Mouse (Mus musculus) embryonic facial prominence, embryonic 11.5 days (tissue): Measurements from ENCODE around the gene Ccdc152. TPM values are rescaled to one million over a fixed set of nuclear protein-coding genes. Genes with fewer than 3 reads are reported as not detected.
A peak's percentile ranks its signal among the peaks of the same experiment; 100 is the strongest.

Experiments
- ATAC-seq: fragments of 200-750 bp; cut with Nextera tagmentation; replicated peaks from 2 replicates; pipeline ENCODE4 v1.8.0; 2017; ENCODE audit warnings: low read depth; ENCODE audit not compliant: insufficient number of reproducible peaks, low FRiP score, low TSS enrichment
- DNase-seq: peaks from one replicate; pipeline ENCODE4 v3.0.0-alpha.2; 2015; ENCODE audit warnings: low spot score
- H3K27ac ChIP-seq: fragments of 300-500 bp; sonication (generic); replicated peaks from 2 replicates; pipeline ENCODE4 v1.5.1; 2014; ENCODE audit warnings: mild to moderate bottlenecking, low read depth, low read length, control low read depth
- H3K27me3 ChIP-seq: fragments of 300-500 bp; sonication (generic); 2 replicates; pipeline ENCODE4 v1.6.1; 2014; ENCODE audit warnings: mild to moderate bottlenecking, low read length, moderate library complexity, mixed read lengths; ENCODE audit not compliant: control insufficient read depth, insufficient read depth
- H3K36me3 ChIP-seq: fragments of 300-500 bp; sonication (generic); replicated peaks from 2 replicates; pipeline ENCODE4 v1.6.1; 2014; ENCODE audit warnings: low read depth, mild to moderate bottlenecking, low read length, moderate library complexity, mixed read lengths; ENCODE audit not compliant: control insufficient read depth, insufficient read depth
- H3K4me1 ChIP-seq: fragments of 300-500 bp; sonication (generic); 2 replicates; pipeline ENCODE4 v1.6.1; 2014; ENCODE audit warnings: low read length, mixed read lengths; ENCODE audit not compliant: control insufficient read depth, insufficient read depth
- H3K4me2 ChIP-seq: fragments of 300-500 bp; sonication (generic); 2 replicates; pipeline ENCODE4 v1.6.1; 2014; ENCODE audit warnings: low read depth, mild to moderate bottlenecking, control low read depth, low read length, moderate library complexity
- H3K4me3 ChIP-seq: fragments of 300-500 bp; sonication (generic); 2 replicates; pipeline ENCODE4 v1.5.1; 2014; ENCODE audit warnings: low read depth, low read length, control low read depth
- H3K9ac ChIP-seq: fragments of 300-500 bp; sonication (generic); replicated peaks from 2 replicates; pipeline ENCODE4 v1.6.1; 2014; ENCODE audit warnings: mild to moderate bottlenecking, control low read depth, low read length
- H3K9me3 ChIP-seq: fragments of 300-500 bp; sonication (generic); replicated peaks from 2 replicates; pipeline ENCODE4 v1.6.1; 2016; ENCODE audit warnings: mild to moderate bottlenecking, low read length, inconsistent platforms, mixed read lengths; ENCODE audit not compliant: control insufficient read depth
- WGBS: fragments of 180-500 bp; shearing (Covaris S2); extraction: QIAGEN DNeasy Blood & Tissue Kit; methylation state at CpG from one replicate; pipeline ENCODE4 v1.1.7; 2014; 5-methylcytosine and 5-hydroxymethylcytosine counted together
- polyA plus RNA-seq: library from polyadenylated mRNA; unstranded; fragments of >200 nt; fragmentation: Nextera tagmentation; extraction: Ambion mirVana; gene quantifications from 2 replicates; pipeline ENCODE4 v1.2.1, GENCODE M21; 2014

Gene Ccdc152
- polyA plus RNA-seq, 1 experiment from 2014 or later: not detected

- H3K4me2 ChIP-seq: no peak overlapping the region; the same call in 1 of the 2 replicates
- H3K9me3 ChIP-seq: no peaks in the 10 kb centered on the region
- no peak overlapping the region for H3K27ac ChIP-seq
- H3K4me1 ChIP-seq: no peaks in the 10 kb centered on the region
- peak; percentile 3 for DNase-seq
- ATAC-seq: no peak
- H3K36me3 ChIP-seq: no peaks in the 10 kb centered on the region
- H3K4me3 ChIP-seq: peak overlapping the region; percentile 12; the same call in 1 of the 2 replicates
- no peaks in the 10 kb centered on the region for H3K27me3 ChIP-seq
- WGBS: 31% methylated on average over 6 of the region's 6 CpGs
- H3K9ac ChIP-seq: no peak overlapping the region
Measured at GRCm38 (mm10) chr15:3271216-3271615, 32.1 kb downstream of the Ccdc152 start.

- peak overlapping the region; percentile 34 for H3K4me2 ChIP-seq
- peak overlapping the region; percentile 27 for H3K4me3 ChIP-seq
- peak overlapping the region; percentile 54 for H3K27ac ChIP-seq
- no peaks in the 10 kb centered on the region for H3K27me3 ChIP-seq
- H3K9ac ChIP-seq: peak overlapping the region; percentile 67
- 2% methylated on average over 12 of the region's 12 CpGs for WGBS
- ATAC-seq (peak; percentile 78), DNase-seq (peak; percentile 66)
- H3K4me1 ChIP-seq: no peaks in the 10 kb centered on the region
- no peaks in the 10 kb centered on the region for H3K36me3 ChIP-seq
- no peaks in the 10 kb centered on the region for H3K9me3 ChIP-seq
Measured at GRCm38 (mm10) chr15:3270646-3271077, 32.7 kb downstream of the Ccdc152 start.

- H3K27me3 ChIP-seq: no peaks in the 10 kb centered on the region
- peak; percentile 26; the same call in 1 of the 2 replicates for ATAC-seq
- peak overlapping the region; percentile 67 for H3K9ac ChIP-seq
Measured at GRCm38 (mm10) chr15:3269996-3270645, 33.2 kb downstream of the Ccdc152 start.

GRCm38 (mm10) chr15:3269496-3269895 is 33.8 kb downstream of the Ccdc152 start:
- Histone ChIP-seq H3K27ac (peak overlapping the region; percentile 67), H3K4me3 (no peak overlapping the region), H3K9ac (no peak overlapping the region), H3K36me3 (no peaks in the 10 kb centered on the region), H3K27me3 (no peaks in the 10 kb centered on the region), H3K4me1 (no peaks in the 10 kb centered on the region), H3K9me3 (no peaks in the 10 kb centered on the region), H3K4me2 (no peak overlapping the region)
- ATAC-seq: peak; percentile 74
- 32% methylated on average over 4 of the region's 4 CpGs for WGBS
- DNase-seq: peak; percentile 78

More at GRCm38 (mm10) chr15:3269996-3270645, 33.2 kb downstream of the Ccdc152 start:
- peak overlapping the region; percentile 27; the same call in 1 of the 2 replicates for H3K4me3 ChIP-seq
- peak; percentile 61 for DNase-seq
- H3K4me2 ChIP-seq: no peak overlapping the region
- no peaks in the 10 kb centered on the region for H3K36me3 ChIP-seq
- H3K27ac ChIP-seq: peak overlapping the region; percentile 67
- H3K4me1 ChIP-seq: no peaks in the 10 kb centered on the region
- WGBS: 21% methylated on average over 6 of the region's 6 CpGs
- H3K9me3 ChIP-seq: no peaks in the 10 kb centered on the region

GRCm38 (mm10) chr15:3268247-3268646 is 35.1 kb downstream of the Ccdc152 start, which contains the start of gene Selenop:
Selenop (plus strand) TSS chr15:3268547.
- no peaks in the 10 kb centered on the region for H3K9me3 ChIP-seq
- H3K36me3 ChIP-seq: no peaks in the 10 kb centered on the region
- H3K4me3 ChIP-seq: no peak within 1 kb of the TSS
- H3K27ac ChIP-seq: no peak within 1 kb of the TSS
- no peak within 1 kb of the TSS for H3K9ac ChIP-seq
- no peaks in the 10 kb centered on the region for H3K4me1 ChIP-seq
- ATAC-seq (no peak), DNase-seq (no peak)
- WGBS: 83% methylated on average over 6 of the region's 6 CpGs
- no peak within 1 kb of the TSS for H3K4me2 ChIP-seq
- no peaks in the 10 kb centered on the region for H3K27me3 ChIP-seq

- no peaks in the 10 kb centered on the region for H3K36me3 ChIP-seq
- no peaks in the 10 kb centered on the region for H3K4me1 ChIP-seq
- H3K27me3 ChIP-seq: no peaks in the 10 kb centered on the region
- no peaks in the 10 kb centered on the region for H3K9me3 ChIP-seq
- 88% methylated on average over 1 of the region's 1 CpGs for WGBS
- H3K4me2 ChIP-seq: no peak overlapping the region
- H3K4me3 ChIP-seq: no peak overlapping the region
- no peak overlapping the region for H3K9ac ChIP-seq
- H3K27ac ChIP-seq: no peak overlapping the region
- DNase-seq: no peak
- no peak for ATAC-seq
Measured at GRCm38 (mm10) chr15:3264828-3265227, 38.5 kb downstream of the Ccdc152 start.

- Histone ChIP-seq H3K9ac (no peak overlapping the region), H3K27ac (no peak overlapping the region), H3K27me3 (no peaks in the 10 kb centered on the region), H3K4me3 (no peak overlapping the region), H3K36me3 (no peaks in the 10 kb centered on the region), H3K4me1 (no peaks in the 10 kb centered on the region), H3K4me2 (no peak overlapping the region), H3K9me3 (no peaks in the 10 kb centered on the region)
- ATAC-seq (no peak), DNase-seq (no peak)
- WGBS: 90% methylated on average over 4 of the region's 4 CpGs
Measured at GRCm38 (mm10) chr15:3264293-3264692, 39.0 kb downstream of the Ccdc152 start.

GRCm38 (mm10) chr15:3262883-3263282 is 40.4 kb downstream of the Ccdc152 start:
- Histone ChIP-seq H3K27ac (no peak overlapping the region), H3K4me2 (no peak overlapping the region), H3K9me3 (no peaks in the 10 kb centered on the region), H3K9ac (no peak overlapping the region), H3K4me3 (no peak overlapping the region), H3K27me3 (no peaks in the 10 kb centered on the region), H3K4me1 (no peaks in the 10 kb centered on the region), H3K36me3 (no peaks in the 10 kb centered on the region)
- DNase-seq (no peak), ATAC-seq (no peak)
- 61% methylated on average over 3 of the region's 3 CpGs for WGBS
